Mouse (Mus musculus): Measurements from ENCODE around the gene Gpr139. TPM values are rescaled to one million over a fixed set of nuclear protein-coding genes. Genes with fewer than 3 reads are reported as not detected.

Gene Gpr139
- polyA plus RNA-seq (2016; fragmentation: Nextera tagmentation; extraction: Ambion mirVana): 1.5 and 1.6 TPM in 2 replicates

DNA sequence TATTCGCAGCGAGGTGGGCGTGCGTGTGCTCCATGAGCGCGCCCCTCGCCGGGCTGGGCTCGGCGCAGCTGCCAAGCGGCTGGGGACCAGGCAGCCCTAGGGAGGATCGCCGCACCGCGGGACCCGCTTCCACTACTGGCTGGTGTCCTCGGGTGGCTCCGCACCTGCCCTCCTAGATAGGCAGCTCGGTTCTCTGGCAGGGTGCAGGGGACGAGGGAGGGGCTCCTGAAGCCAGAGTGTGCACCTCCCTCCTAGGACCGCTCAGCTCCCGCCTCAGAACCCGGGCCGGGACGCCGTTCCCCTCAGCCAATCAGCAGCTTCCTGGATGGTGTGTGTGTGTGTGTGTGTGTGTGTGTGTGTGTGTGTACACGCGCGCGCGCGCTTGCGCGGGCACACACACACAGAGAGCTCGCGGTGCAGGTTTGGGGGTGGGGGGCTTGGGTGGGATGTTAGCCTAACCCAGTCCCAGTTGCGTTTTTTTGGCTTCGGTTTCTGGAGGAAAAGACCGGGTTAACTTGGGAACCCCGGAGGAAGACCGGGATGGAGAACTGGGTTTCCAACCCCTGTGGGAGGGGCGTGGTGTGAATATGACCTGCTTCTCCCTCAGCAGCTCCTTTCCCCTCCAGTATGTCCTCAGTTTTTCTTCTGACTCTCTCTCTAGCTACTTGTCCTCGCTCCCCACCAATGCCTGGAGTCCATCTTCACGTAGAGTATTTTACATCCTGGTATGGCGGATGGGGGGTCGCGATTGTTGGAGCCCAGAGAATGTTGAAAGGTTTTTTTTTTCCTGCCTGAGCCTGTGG lies at the start of gene Gpr139:
Gene Gpr139, minus strand, starts transcription at position 263 of the 803 bp plus-strand sequence.
- peak within 1 kb of the TSS; percentile 47; the same call in 1 of the 2 replicates for H3K27ac ChIP-seq
- H3K9ac ChIP-seq: peak within 1 kb of the TSS; percentile 66
- H3K9me3 ChIP-seq: no peaks in the 10 kb centered on the region
- no peaks in the 10 kb centered on the region for H3K36me3 ChIP-seq (replicated peaks)
- under 1% methylated on average over 47 of the region's 47 CpGs for WGBS
- ATAC-seq (ENCODE audit: low FRiP score): peak; percentile 92
- H3K27me3 ChIP-seq: peaks cover 61% of the 10 kb centered on the region
- peak within 1 kb of the TSS; percentile 83 for H3K4me2 ChIP-seq
- peaks cover 15% of the 10 kb centered on the region for H3K4me1 ChIP-seq
- H3K4me3 ChIP-seq (replicated peaks): peak within 1 kb of the TSS; percentile 56

DNA sequence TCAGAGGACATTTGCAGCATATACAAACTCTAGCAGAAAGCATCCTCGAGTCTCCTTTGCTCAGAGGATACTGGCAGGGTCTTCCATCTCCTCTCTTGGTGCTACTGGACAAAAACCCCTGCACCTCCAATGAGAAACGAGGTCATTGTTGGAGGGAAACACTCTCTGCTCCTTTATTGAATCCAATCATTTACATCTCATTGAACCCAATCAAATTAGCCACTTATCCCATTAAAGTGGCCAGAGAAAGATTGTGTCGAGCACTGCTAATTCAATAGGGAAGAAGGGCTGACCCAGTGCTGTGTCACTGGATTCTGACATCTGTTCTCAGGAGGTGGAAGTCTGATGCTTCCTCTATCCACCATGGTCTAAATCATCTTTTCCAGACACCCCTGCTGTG lies 46.6 kb upstream of the Gpr139 start:
- H3K27ac ChIP-seq: no peak overlapping the region
- H3K36me3 ChIP-seq (replicated peaks): no peaks in the 10 kb centered on the region
- H3K9me3 ChIP-seq: no peaks in the 10 kb centered on the region
- H3K4me3 ChIP-seq (replicated peaks): no peak overlapping the region
- H3K27me3 ChIP-seq: 0 out of 2 replicates have a peak, but pooled peaks cover 12% of the 10 kb centered on the region
- H3K4me2 ChIP-seq: no peak overlapping the region
- 9% methylated on average over 3 of the region's 3 CpGs for WGBS
- 0 out of 2 replicates have a peak, but pooled peaks have one; percentile 27 for ATAC-seq (ENCODE audit: low FRiP score)
- no peak overlapping the region for H3K9ac ChIP-seq
- H3K4me1 ChIP-seq: peaks cover 4% of the 10 kb centered on the region; the same call in 1 of the 2 replicates

DNA sequence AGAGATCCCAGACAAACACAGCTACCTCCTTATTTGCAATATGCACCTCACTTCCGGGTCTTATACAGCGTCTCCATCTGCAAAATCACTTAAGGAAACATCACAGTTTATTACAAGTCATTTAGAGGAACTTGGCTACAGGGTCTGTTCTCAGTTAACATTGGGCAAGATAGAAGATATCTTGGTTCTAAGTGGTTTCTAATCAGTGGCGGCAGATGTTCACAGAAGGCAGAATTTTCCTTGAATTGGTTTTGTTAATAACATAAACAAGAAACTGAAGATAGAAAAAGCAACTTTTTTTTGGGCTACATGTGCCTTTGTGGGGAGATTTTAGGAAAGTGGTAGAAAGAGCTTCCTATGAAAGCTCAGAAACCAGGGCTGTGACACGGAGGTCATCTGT lies 38.3 kb upstream of the Gpr139 start:
- ATAC-seq (ENCODE audit: low FRiP score): no peak
- H3K4me2 ChIP-seq: no peak overlapping the region
- H3K9ac ChIP-seq: no peak overlapping the region

DNA sequence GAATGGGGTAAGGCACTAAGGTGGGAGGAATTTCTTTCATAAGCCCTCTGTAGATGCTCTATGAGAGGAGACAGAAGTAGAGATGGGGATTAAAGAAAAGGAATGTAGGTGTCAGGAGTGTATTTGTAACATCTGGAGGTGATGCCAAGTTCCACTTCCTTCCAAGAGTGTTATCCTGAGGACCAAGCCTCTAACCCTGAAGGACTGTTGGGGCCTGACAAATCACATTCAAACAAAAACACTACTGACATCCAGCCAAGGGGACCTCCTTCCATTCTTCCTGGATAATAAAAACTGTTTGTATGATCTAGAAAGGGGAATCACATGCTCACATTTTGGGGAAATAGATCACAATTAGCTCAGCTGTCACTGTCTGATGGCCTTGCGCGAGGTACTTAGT lies 34.7 kb upstream of the Gpr139 start:
- Histone ChIP-seq H3K9me3 (no peaks in the 10 kb centered on the region), H3K27ac (no peak overlapping the region), H3K36me3 (replicated peaks) (no peaks in the 10 kb centered on the region), H3K9ac (no peak overlapping the region), H3K4me1 (no peaks in the 10 kb centered on the region), H3K4me2 (no peak overlapping the region), H3K27me3 (no peaks in the 10 kb centered on the region), H3K4me3 (replicated peaks) (no peak overlapping the region)
- no peak for ATAC-seq (ENCODE audit: low FRiP score)
- 96% methylated on average over 2 of the region's 2 CpGs for WGBS

More for the DNA sequence above, 38.3 kb upstream of the Gpr139 start:
- no peak overlapping the region for H3K4me3 ChIP-seq (replicated peaks)
- H3K9me3 ChIP-seq: no peaks in the 10 kb centered on the region
- H3K27ac ChIP-seq: no peak overlapping the region
- no peaks in the 10 kb centered on the region for H3K36me3 ChIP-seq (replicated peaks)
- no peaks in the 10 kb centered on the region for H3K27me3 ChIP-seq
- H3K4me1 ChIP-seq: no peaks in the 10 kb centered on the region
- 91% methylated on average over 4 of the region's 4 CpGs for WGBS

DNA sequence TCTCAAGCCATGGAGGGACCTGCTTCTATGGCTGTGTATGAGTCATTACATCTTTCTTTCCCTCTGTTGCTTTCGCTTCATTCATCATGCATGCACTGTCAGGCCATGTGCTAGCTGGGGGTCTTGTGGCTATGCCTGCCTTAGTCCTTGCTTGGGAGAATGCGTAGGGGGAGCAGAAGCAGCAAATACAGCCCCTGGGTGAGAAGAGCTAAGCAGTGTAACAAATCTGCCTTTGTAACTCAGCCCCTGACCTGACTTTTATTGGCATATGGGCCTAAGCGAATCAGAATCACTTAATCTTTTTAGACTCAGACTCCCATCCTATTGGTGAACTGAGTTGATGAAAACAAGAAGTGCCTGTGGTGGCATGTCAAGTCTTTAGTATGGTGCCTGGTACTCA lies 22.8 kb upstream of the Gpr139 start:
- H3K36me3 ChIP-seq (replicated peaks): no peaks in the 10 kb centered on the region
- no peak overlapping the region for H3K4me2 ChIP-seq
- H3K27ac ChIP-seq: no peak overlapping the region
- H3K4me1 ChIP-seq: peaks cover 4% of the 10 kb centered on the region; the same call in 1 of the 2 replicates
- no peaks in the 10 kb centered on the region for H3K27me3 ChIP-seq
- no peak overlapping the region for H3K4me3 ChIP-seq (replicated peaks)
- no peak overlapping the region for H3K9ac ChIP-seq
- no peaks in the 10 kb centered on the region for H3K9me3 ChIP-seq
- WGBS: 70% methylated on average over 3 of the region's 3 CpGs
- no peak for ATAC-seq (ENCODE audit: low FRiP score)

DNA sequence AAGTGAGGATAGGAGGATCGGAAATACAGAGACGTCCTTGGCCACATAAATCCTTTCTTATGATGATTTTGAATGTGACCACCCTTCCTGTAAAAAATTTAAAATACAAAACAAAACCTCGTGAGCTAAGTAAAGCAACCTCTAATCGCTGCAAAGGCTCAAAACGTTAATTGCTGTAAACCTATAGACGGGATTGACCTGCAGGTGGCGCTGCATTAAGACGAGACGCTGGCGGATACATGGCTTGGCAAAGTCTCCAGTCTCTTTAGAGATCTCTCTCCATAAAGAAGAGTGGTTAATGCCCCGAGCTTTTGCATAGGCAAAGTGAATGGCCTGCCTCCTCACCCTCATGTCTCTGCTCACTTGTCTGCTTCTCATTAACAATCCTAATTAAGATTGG lies 2.0 kb upstream of the Gpr139 start:
- Histone ChIP-seq H3K27me3 (peaks cover 57% of the 10 kb centered on the region), H3K27ac (no peak overlapping the region), H3K9me3 (no peaks in the 10 kb centered on the region), H3K9ac (no peak overlapping the region), H3K4me2 (no peak overlapping the region), H3K4me3 (replicated peaks) (no peak overlapping the region), H3K36me3 (replicated peaks) (no peaks in the 10 kb centered on the region), H3K4me1 (peaks cover 14% of the 10 kb centered on the region)
- 13% methylated on average over 11 of the region's 11 CpGs for WGBS
- no peak for ATAC-seq (ENCODE audit: low FRiP score)

DNA sequence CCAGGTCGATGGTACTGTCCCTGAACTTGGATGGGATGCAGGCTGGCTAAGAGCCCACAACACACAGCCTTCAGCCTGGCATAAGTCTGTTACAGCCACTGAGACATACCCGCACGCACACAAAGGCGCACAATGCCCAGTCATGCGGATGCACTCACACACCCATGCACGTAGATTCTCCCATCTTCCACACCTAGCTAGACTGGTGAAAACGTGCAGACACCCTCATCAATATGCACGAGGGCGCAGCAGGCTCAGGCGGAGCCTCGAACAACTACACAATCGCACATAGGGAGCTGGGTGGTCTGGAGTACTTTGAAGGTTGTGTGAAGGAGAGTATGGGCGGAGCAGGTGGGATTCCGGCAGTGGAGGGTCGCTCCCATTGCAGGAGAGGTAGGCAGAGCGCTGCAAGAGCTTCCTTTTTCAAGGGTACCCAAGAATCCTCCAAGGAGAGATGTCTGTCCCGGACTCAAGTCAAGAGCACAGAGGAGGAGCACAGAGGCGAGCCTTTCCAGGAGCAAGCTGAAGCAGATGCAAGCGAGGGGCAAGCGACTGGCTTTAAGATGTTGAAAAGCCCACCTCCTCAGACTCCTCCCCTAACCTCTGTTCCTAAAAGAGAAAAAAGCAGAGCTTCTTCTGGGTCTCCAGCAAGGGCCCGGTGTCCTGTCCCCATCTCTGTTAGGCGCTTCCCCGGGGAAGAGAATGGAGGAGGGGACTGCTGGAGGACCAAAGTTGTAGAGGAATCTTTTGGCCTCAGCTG lies 958 bp upstream of the Gpr139 start:
- peak overlapping the region; percentile 66 for H3K9ac ChIP-seq
- peaks cover 57% of the 10 kb centered on the region for H3K27me3 ChIP-seq
- peak overlapping the region; percentile 47; the same call in 1 of the 2 replicates for H3K27ac ChIP-seq
- 2% methylated on average over 23 of the region's 23 CpGs for WGBS
- no peaks in the 10 kb centered on the region for H3K36me3 ChIP-seq (replicated peaks)
- H3K4me2 ChIP-seq: peak overlapping the region; percentile 83
- H3K4me1 ChIP-seq: peaks cover 15% of the 10 kb centered on the region
- H3K9me3 ChIP-seq: no peaks in the 10 kb centered on the region
- peak overlapping the region; percentile 56 for H3K4me3 ChIP-seq (replicated peaks)
- ATAC-seq (ENCODE audit: low FRiP score): peak; percentile 42

DNA sequence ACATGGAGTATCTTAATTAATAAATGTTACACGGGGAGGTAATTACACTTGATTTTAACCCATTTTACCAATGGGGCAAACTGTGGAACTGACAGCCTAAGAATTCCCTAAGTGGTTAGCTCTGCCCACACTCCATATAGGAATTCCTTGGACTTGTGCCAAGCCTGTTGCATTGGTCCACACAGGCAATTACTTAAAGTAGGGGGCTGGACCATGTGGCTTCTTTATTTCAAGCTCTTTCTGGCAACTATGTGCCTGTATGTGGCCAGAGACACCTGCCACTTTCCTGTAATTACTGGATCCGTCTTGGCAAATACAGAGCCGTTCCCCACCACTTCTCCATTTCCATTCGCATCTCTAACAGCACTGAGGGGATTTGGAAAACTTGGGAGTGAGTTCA lies 3.4 kb downstream of the Gpr139 start:
- 23% methylated on average over 4 of the region's 4 CpGs for WGBS
- Histone ChIP-seq H3K4me3 (replicated peaks) (no peak overlapping the region), H3K4me2 (0 out of 2 replicates have a peak overlapping the region, but pooled peaks have one; percentile 0), H3K27me3 (peaks cover 43% of the 10 kb centered on the region), H3K9ac (no peak overlapping the region), H3K9me3 (no peaks in the 10 kb centered on the region), H3K27ac (peak overlapping the region; percentile 61), H3K36me3 (replicated peaks) (no peaks in the 10 kb centered on the region), H3K4me1 (peaks cover 15% of the 10 kb centered on the region)
- peak; percentile 27; the same call in 1 of the 2 replicates for ATAC-seq (ENCODE audit: low FRiP score)

DNA sequence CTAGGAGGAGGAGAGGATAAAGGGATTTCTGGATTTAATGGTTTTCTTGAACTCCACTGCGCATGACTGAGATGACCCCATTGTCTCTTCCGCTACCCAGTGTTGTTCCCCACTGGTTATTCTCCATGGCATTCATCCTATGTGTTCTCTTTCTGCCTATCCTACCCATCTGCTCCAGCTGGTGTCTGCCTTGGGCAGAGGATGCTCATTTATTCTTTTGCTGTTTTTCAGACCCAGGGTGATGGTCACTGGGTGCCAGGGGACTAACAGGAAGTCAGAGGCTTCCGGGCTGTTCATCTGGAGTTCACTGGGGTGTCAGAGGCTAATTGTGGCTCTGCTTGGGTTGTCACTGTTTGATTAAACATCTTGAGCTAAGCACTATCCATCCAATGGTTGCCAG lies 24.4 kb downstream of the Gpr139 start:
- no peaks in the 10 kb centered on the region for H3K9me3 ChIP-seq
- no peak overlapping the region for H3K4me3 ChIP-seq (replicated peaks)
- H3K27ac ChIP-seq: no peak overlapping the region
- ATAC-seq (ENCODE audit: low FRiP score): no peak
- H3K4me2 ChIP-seq: no peak overlapping the region
- WGBS: 77% methylated on average over 3 of the region's 3 CpGs
- H3K4me1 ChIP-seq: no peaks in the 10 kb centered on the region; the same call in 1 of the 2 replicates
- no peaks in the 10 kb centered on the region for H3K27me3 ChIP-seq
- no peak overlapping the region for H3K9ac ChIP-seq
- no peaks in the 10 kb centered on the region for H3K36me3 ChIP-seq (replicated peaks)

DNA sequence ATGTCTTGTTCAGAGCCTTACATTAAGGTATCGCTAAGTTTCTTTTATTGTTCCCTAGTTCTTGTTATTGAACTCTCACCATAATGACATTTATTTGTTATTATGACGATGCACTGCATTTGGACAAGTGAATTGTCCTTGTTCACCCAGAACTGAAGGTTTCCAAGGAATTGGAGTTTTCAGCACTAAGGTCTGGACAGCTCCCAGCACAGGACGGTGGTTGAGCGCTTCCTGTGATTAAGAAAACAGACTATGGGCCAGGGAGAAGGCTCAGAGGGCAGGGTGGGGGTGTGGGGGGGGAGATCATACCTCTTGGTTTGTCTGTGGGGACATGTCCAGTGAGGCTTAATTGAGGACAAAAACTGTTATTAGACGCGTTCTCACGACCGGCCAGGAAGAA lies 72.6 kb downstream of the Gpr139 start:
- H3K36me3 ChIP-seq (replicated peaks): no peaks in the 10 kb centered on the region
- WGBS: 71% methylated on average over 8 of the region's 8 CpGs
- no peak overlapping the region for H3K9ac ChIP-seq
- H3K27ac ChIP-seq: no peak overlapping the region
- H3K4me3 ChIP-seq (replicated peaks): no peak overlapping the region
- no peak for ATAC-seq (ENCODE audit: low FRiP score)
- no peak overlapping the region for H3K4me2 ChIP-seq
- no peaks in the 10 kb centered on the region for H3K9me3 ChIP-seq
- no peaks in the 10 kb centered on the region for H3K27me3 ChIP-seq
- H3K4me1 ChIP-seq: no peaks in the 10 kb centered on the region

DNA sequence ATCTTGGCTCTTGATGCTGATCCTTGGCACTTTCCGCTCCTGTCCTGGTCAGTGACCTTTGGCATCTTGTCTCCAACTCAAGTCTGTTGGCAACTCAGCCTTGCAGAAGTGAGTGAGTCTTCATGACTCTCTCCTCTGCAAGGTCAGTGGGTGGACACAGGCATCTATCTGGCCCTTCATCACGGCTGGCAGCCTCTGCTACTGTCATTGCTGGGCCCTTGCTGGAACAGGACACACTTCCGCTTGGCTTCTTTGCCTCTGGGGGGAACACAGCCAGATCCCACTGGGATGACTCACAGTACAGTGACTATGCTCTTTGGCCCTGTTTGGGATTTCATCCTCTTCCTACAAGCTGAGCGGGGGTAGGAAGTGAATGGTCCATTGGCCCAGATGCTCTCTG lies 78.5 kb downstream of the Gpr139 start:
- Histone ChIP-seq H3K4me3 (replicated peaks) (no peak overlapping the region), H3K4me2 (no peak overlapping the region), H3K27me3 (no peaks in the 10 kb centered on the region), H3K27ac (no peak overlapping the region), H3K36me3 (replicated peaks) (no peaks in the 10 kb centered on the region), H3K9me3 (no peaks in the 10 kb centered on the region), H3K4me1 (no peaks in the 10 kb centered on the region), H3K9ac (no peak overlapping the region)
- no peak for ATAC-seq (ENCODE audit: low FRiP score)
- 85% methylated on average over 4 of the region's 4 CpGs for WGBS

DNA sequence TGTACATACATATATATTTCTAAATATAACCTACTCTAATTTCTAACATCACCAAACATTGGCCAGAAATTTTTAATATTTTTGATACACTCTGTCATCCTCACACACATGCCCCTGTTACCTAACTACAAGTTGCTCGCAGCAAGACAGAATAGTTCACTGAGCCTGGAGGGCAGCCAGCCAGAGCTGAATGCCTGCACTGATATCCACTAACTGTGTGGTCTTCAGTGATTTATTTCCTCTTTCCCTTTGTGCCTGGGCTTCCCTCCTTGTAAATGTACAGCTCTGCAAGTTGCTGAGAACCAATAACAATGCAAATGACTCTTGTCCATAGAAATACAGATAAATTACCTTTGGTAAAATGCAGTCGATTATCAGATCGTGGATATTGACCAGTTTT lies 87.8 kb downstream of the Gpr139 start:
- Histone ChIP-seq H3K27me3 (no peaks in the 10 kb centered on the region), H3K27ac (no peak overlapping the region), H3K36me3 (replicated peaks) (no peaks in the 10 kb centered on the region), H3K9ac (no peak overlapping the region), H3K4me2 (no peak overlapping the region), H3K4me1 (no peaks in the 10 kb centered on the region), H3K4me3 (replicated peaks) (no peak overlapping the region), H3K9me3 (no peaks in the 10 kb centered on the region)
- no peak for ATAC-seq (ENCODE audit: low FRiP score)
- WGBS: 85% methylated on average over 3 of the region's 3 CpGs
